Mouse (Mus musculus) stomach, postnatal 0 days (tissue): ENCODE measurements around the gene Smoc1.

Experiments used
- CTCF ChIP-seq: IDR thresholded peaks from 2 replicates; pipeline ENCODE4 v1.5.1; 2016; ENCODE audit warnings: antibody characterized with exemption, low read depth, mild to moderate bottlenecking, moderate library complexity
- EP300 ChIP-seq: optimal IDR thresholded peaks from 2 replicates; pipeline ENCODE3; 2016; ENCODE audit warnings: antibody characterized with exemption

DNA sequence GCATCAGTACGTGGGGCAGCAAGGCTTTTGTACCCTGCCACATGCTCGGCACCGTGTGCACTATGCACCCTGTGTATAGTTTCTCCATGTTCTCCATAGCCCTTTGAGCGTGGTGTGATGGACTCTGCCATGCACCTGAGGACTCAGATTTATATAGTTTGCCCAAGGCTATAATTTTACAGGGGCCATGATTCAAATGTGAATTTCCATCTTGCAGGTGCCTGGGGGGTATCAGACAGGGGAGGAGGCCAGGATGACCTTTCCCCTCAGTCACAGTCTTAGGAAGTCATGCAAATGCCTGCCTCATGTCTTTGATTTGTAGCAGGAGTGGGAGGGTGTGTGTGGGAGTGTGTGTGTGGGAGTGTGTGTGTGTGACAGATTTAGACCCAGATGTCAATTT lies 29.0 kb upstream of the Smoc1 start:
- TF ChIP-seq EP300 (no peak), CTCF (no peak)
